Mouse (Mus musculus): Measurements from ENCODE around the gene Dlst.
A peak's percentile ranks its signal among the peaks of the same experiment; 100 is the strongest.

Gene Dlst

DNA sequence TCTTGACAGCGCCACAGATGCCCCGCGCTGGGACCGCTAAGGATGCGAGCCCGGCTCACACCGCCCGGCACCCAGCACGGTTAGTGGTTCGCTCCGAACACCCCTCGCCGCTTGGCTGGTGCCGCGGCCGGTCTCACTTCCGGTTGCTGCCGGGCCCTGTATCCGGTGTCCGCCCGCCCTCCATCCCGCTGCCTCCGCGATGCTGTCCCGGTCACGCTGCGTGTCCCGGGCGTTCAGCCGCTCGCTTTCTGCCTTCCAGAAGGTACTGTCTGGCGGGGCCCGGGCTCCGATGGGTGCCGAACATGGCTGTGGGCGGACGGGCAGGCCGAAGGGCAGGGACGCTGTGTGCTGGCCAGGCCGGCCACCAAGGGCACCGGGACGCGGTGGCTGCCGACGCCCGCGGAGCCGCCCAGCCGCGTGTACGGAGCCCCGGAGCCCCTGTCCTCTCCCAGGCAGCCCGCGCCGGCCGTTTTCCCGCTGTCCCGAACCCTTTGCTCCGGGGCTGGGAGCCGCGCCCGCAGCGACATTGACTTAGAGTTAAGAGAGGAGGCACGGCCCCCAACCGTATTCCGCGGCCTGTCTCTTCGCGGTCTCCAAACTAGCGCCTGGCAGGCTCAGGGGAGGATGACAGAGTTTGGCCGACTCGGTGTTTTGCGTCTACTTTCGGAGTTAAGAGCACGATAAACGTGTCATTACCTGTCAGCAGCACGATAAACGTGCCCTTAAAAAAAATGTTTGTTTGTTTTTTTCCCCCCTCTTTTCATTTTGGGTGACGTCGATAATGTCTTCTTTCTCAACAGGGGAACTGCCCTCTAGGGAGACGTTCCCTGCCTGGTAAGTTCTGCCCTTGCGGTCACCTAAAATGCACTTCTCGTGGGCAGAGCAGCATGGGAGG is at the start of gene Dlst, which contains the start of gene Prox2:
Gene Dlst, plus strand, starts transcription at position 136 of the 895 bp plus-strand sequence.
Gene Prox2, minus strand, starts transcription at position 62 of the 895 bp plus-strand sequence.
- peak; percentile 85 to 86 for DNase-seq

DNA sequence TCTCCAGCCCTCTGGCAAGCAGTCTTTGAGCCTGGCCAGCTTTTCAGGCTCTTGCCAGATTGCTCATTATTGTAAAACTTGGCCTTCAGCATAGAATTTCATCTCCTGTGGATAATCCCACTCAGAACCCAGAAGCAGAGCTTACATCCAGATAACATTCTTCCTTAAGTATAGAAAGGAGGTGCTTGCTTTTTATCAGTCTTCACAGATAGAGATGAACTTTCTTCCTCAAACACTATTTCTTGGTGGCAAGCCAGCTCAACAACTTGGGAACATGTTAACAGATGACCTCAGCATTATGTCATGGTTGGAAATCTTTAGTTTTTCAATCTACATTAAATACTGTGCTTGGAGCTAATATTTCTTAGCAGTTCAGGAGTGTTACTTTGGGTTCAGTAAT is 39.6 kb upstream of the Dlst start:
- no peak for DNase-seq

DNA sequence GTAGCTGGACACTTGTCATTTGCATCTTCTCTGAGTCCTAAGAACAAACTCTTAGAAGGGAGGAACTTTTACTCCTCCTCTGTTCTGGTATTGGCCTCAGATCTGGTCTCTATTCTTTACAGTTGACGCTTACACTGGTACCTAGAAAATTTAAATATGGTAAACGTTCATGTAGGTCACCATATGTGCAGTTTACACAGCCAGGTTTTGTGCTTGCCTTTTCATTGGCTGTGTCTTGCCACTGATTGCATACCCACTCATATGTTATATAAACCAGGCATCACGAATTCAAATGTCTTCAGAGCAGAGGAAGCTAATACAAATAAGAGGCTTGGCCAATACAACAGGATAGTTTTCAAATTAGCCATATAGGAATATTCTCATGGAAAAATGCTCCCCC is 33.5 kb upstream of the Dlst start:
- no peak for DNase-seq

DNA sequence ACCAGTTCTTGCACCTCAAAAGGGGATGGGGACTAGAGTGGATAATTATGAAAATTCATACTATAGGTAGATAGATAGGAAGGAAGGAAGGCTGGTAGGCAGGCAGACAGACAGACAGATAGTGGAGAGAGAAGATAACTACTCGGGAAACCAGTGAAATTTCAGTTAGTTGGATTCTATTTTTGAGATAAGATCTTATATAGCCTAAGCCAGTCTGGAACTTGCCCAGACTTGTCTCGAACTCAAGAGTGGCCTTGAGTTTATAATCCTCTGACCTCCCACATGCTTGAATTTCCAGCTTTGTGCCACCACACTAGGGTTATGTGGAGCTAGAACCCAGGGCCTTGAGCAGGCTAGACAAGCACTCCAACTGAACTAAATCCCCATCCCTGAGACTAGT is 26.4 kb upstream of the Dlst start:
- no peak for DNase-seq

DNA sequence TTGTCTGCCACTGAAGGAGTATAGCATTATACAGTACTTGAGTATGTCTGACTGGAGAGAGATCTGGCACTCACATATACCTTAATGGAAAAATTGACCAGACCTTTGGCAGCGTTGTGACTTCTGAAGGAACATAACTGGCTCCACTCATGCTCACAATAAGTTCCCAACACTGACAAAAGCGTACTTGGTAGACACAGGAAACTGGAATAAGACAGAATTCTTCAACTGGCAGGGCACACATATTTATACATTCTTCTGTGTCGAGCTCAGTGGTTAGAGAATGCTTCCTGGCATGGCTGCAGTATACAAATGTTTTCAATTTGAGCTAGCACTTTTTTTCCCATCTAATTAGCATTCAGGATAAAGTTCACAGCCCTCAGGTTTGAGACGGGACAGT is 25.7 kb upstream of the Dlst start:
- DNase-seq = no peak

DNA sequence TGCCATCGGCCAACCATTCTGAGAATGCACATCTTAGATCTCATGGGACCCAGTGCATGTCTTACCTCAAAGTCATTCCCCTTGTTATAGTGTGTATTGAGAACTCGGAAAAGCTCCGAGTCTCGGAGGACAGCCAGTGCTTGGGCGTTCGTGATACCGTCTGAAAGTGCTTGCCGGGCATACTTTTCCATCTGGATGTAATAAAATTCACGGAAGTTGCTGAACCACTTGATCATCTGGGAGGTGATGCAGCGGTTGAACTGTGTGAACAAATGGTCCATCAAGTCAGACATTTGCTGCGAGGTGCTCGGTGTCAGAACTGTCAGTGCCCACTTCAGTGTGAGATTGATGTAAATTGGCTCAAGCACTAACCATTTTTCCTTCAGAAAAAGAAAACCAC is 22.8 kb upstream of the Dlst start:
- DNase-seq = no peak

DNA sequence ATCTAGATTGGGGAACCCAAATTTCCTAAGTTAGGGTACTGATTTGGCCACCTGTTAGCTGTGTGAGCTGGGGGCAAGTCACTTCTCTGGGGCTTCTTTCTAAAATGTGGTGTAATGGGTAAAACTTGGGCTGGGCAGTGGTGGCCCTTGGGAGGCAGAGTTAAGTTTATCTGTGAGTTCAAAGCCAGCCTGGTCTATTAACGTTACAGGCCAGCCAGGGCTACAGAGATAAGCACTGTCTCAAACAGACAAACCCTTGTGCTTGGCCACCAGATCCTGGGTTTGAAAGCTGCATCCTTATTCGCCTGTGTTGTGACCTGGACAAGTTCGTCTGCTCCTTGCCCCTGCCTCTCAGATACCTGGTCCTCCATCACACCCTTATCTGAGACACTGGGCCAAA is 19.4 kb upstream of the Dlst start:
- DNase-seq = no peak

DNA sequence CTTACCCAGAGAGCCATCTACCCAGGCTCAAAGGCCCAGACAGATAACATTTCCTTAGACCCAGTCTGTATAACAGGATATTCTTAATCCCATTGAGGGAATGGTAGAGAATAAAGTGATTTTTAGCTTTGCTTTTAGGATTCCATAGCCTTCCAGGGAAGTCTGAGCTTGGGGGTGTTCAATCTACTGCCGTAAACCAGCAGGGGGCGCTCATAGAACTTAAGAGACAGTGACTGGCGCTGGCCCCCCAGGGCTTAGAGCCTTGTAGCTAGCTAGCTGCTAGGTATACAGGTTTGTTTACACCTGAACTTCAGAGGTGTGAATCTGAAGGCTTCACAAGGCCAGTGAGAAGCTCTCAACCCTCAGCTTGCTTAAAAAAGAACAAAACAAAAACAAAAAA is 18.4 kb upstream of the Dlst start:
- peak; percentile 63 to 72 for DNase-seq

DNA sequence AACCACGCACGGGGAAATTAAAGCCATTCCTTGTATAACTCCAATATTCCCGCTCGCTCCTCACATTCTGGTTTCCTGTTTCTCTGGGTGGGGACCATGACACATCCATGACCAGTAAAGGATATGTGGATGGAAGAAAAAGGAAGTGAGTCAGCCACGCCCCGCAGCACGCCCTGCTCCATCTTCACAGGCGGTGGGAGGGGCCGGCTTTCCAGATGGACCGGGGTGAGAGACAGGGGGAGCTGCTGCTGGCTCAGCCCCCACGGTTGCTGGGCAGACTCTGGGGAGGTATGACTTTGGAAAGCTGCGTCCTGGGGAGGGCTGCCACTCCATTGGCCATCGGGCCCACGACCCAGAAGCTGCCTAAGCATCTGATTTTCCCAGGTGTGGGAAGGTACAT is 16.6 kb upstream of the Dlst start:
- no peak for DNase-seq

DNA sequence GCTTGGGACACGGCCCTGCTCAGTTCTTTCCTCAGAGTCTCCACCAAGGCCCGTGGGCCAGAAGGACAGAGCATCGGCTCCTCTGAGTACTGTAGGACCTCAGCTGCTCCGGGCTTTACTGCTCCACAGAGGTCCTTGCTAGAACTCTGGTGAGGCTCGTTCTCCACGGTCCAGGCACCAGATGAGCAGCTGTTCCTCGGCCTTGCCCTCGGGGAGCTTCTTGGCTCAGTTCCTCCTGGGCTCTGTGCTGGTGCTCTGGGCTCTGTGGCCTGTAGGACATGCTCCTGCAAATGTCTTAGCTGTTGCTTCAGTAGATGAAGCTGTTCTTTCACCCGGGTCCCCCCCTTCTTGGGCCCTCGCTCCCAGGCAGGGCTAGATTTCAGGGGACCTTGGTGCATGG is 15.9 kb upstream of the Dlst start:
- no peak for DNase-seq

DNA sequence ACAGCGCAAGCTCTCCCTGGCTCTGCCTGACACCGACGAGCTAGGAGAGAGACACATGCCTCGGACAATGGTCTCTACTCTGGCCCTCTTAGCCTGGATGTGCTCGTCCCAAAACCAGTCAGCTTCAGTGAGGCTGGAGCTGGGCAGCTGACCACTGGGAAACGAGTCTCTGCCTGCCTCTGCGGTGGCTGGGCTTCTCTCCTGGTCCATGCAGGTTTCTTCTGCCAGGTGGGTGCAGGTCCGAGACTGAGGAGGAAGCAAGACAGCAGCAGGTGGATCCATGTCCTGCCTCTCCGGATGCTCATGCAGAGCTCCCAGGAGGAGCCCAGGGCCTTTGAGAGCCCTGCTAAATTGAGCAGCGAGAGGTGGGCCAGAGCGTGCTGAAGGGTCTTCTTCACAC is 15.5 kb upstream of the Dlst start:
- no peak for DNase-seq

DNA sequence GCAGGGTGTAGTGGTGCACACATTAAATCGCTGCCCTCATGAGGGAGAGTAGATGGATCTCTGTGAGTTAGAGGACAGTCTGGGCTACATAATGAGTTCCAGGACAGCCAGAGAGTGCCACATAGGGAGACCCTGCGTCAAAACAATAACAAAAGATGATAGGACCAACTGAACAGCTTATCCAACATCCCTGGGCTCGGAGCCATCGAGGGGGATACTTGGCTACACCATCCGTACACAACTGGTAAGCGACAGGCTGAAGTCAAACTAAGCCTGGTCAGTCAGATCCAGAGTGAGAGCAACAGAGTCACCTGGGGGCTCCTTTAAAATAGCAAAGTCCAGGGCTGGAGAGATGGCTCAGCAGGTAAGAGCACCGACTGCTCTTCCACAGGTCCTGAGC is 14.8 kb upstream of the Dlst start:
- DNase-seq = no peak

DNA sequence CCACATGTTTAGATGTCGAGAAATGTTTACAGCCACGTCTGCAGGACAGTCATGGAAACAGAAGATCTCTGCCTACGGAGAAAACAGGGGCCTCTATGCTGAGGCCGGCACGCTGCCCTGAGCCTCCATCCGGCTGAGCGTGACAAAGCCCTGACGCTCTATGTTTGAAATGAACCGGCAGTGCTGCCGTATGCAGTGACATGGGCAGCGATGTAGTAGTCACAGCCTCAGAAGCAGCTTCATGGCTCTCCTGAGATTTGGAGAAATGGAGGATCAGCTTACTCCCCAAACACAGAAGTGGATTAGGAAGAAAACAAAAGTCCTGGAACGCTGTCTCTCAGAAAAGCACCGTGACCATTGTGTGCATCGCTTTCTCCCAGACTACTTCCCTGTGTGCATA is 9.6 kb upstream of the Dlst start:
- no peak for DNase-seq

DNA sequence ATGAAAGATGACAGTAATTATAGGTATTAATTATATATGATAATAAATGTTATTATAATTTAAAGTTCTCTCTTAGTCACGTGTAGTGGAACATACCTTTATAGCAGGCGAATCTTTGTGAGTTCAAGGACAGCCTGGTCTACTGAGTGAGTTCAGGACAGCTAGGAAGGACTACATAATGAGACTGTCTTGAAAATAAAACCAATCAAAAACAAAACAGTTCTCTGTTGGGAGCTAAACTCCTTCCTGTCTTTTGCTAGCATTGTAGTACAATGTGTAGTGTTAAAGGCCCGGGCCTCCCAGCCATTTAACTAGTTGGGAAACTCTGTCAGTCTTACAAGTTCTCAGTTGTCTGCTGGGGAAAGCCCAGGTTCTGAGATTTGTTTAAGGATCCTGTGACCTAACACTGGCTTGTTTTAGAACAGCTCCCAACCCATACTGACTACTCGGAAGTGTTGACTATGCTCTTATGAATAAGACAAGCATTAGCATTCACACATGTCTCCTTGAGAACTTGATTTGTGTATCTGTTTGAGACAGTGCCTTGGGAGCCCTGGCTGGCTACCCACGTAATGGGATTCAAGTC is 9.0 kb upstream of the Dlst start:
- no peak for DNase-seq

DNA sequence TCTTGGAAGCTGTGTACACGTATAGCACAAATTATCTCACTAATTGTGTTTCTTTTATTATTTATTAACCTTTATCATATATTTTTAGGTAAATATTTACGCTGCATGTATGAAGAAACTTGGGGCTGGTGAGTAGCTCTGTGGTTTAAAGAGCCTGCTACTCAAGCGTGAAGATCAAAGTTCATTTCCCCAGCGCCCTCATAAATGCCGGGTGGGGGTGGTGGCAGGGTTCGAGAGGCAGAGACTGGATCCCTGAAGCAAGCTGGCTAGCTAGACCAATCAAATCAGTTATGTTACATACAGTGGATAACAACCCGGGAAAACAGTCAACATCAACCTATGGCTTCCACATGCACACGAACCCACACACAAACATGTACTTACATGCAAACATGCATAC is 7.5 kb upstream of the Dlst start:
- DNase-seq = no peak

DNA sequence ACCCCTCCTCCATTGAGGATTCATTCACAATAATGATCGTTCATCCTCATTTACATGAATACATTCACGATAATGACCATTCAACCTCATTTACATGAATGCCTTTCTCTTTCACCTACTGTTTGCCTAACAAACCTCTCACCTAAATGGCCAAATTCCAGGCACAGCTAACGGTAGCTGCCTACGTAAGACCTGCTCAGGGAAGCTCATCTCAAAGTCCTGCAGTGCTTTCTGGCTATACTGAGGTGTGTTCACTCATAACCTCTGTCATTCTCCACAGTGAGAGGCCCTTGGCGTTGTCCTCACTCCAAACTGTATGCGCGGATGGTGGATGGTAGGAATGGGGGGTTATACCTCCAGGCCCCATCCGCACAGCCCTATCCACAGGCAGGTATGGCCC is 5.8 kb upstream of the Dlst start:
- no peak for DNase-seq

DNA sequence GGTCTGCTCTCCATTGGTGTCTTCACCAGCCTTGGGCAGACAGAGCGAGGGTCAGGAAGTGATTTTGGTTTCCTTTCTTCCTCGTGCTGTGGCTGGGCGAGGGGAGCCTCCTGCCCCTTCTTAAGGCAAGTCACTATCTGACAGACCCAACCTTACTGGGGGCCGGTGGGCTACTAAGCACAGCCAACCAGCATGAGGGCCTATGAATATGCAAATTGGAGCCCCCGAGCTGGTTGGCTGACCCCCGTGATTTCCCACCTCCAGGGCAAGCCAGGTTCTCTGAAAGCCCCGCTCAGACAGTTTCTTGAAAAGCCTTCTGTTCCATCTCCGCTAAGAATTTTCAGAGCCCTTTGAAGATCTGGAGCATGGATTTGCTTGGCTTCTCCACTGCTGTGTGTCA is 4.3 kb upstream of the Dlst start:
- DNase-seq = no peak

DNA sequence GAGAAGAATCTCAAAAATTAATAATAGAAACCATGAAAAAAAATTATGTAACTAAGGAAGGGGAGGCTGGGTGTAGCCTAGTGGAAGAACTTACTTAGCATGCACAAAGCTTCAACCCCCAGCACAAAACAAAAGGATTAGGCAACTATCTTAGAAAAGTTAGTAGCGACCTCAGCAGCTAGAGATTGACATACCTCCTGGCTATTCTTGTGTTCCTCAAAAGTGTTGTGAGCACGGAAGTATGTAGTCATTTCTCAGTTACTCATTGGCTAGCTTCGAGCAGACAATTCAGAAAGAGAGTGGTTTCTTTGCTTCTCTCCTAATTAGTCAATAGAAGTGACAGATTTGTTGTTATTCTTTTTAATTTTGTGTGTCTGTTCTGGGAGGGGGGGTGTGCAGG is 2.0 kb upstream of the Dlst start:
- no peak for DNase-seq

DNA sequence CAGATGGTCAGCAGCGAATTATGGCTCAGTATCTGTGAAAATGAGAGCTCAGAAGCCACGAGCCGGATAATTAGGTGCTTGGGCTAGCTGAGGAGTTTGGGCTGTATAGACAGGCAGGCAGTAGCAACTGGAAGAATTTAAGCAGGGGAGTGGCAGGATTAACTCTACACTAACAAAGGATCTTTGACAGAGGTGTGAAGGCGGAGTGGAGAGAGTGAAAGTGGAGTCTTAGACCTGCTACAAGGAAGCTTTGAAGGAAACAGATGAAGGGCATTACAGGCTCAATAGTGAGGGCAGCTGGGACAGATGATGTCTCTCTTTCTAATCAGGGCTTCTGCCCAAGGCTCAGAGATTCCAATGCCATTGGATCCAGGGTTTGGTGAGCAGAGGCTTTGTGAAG is 1.2 kb upstream of the Dlst start:
- no peak for DNase-seq

DNA sequence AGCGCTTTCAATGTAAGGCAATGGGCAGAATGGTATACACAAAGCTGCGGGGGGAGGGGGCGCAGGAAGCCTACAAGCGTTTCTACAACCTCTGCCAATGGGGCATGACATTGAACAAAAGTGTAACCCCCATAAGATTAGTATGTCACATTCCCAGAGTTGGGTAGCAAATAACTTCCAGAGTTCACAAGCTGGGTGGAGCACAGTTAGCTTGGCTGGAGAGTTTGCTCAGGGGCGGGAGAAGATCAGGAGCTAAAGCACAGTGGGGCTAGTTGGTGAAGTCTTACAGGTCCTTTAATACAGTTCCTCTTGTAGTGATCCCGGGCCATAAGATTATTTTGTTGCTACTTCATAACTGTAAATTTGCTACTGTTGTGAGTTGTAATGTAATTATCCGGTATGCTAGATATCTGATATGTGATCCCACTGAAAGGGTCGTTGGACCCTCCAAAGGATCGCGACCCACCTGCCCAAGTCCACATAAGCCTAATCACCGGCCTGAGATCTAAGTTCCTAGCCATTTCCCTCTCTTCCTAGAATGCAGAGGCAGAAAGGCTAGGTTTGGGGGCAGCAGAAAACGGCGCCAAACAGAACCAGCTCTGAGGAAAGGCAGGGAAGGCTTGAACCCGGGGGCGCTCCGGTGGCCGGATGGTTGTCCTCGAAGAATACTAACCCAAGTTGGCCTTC is 479 bp upstream of the Dlst start:
- peak; percentile 23 to 32 for DNase-seq

DNA sequence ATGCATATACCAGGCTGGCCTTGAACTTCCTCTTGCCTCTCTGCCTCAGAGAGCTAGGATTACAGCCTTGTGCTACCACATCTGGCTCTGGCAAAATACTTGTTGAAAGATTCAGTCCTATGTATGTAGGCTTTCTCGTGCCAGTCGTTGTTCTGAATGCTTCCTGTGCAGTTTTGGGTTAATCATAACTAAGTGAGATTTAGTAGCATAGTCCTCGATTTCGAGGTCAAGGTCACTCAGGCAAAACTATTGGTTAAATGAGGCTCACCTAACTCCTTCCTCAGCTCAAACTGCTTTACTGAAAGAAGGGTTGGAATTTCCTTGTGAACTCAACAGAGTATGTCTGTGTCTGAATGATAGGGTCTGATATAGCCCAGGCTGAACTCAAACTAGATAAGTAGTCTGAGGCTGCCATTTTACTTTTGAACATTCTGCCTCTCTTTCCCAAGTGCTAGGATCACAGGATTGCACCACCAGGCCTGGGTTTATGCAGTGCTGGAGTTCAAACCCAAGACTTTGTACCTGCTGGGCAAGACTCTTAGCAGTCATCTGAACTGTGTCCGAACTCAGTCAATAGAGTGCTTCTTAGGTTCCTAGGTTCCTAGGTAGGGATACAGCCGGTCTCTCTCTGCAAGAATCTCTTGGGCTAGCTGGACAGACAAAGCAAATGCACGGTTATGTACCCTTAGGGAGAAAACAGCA is 2.1 kb downstream of the Dlst start:
- no peak for DNase-seq

DNA sequence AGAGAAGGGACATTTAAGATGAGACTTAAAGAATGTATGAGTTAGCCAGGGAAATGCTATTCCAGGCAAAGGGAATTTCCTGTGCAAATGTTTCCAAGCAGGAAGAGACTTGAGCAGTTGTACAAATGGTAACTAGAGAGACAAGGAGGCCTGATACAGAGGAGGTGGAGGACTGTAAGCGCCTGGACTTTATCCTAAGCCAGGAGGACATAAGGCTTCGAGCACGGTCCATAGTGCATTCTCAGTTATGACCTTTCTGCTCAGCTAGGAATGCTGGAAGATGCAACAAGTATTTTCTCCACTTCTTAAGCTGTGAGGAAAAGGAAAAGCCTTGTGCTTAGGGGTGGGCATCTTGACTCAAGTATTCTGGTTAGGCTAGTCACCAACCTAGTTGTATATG is 2.7 kb downstream of the Dlst start:
- DNase-seq = no peak

DNA sequence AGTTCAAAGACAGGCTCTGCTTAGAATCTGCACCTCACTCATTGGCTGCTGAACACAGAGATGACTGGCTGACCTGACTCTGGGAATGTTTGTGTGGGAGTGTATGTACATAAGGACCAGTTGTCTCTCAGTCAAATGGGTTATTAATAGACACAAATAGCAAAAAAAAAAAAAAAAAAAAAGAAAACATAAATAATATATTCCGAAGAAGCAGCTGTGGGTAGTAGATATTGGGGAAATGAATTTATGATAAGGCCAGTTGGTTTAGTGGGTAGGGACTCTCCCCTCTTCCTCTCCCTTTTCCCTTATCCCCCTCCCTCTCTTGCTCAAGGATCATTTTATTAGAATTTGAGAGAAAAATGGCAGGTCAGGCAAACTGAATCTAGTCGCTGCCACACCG is 3.3 kb downstream of the Dlst start:
- no peak for DNase-seq

Measured in thymus, postnatal 36 days (tissue).